Mouse (Mus musculus): ENCODE measurements around the gene Pdgfb. TPM values are rescaled to one million over a fixed set of nuclear protein-coding genes. Genes with fewer than 3 reads are reported as not detected.
A peak's percentile ranks its signal among the peaks of the same experiment; 100 is the strongest.

Pdgfb gene
- polyA plus RNA-seq, 1 experiment, result 21.7 TPM

DNA sequence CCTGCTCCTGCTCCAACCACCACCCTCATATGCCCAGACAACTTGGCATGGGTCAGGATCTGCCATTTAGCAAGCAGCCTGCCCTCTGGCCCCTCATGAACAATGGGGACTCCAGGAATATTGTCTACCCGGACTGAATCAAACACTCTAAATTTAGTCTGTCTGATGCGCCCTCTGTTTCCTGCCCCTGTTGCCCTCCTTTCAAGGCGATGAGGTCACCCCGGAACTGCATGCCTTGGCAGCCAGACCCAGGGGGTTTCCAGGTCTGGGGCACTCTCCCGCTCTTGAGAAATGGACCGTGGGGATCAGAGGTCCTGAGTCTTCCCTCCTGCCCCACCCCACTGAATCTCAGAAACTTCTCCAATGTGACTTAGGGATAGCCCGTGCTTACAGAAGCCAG is 10.8 kb upstream of the Pdgfb start:
- Histone ChIP-seq H3K36me3 (ENCODE audit: control insufficient read depth, insufficient read depth) (no peaks in the 10 kb centered on the region), H3K27me3 (ENCODE audit: control insufficient read depth, insufficient read depth, insufficient read length) (no peaks in the 10 kb centered on the region), H3K4me2 (ENCODE audit: low read depth) (peak overlapping the region; percentile 89), H3K4me3 (no peak overlapping the region), H3K79me2 (ENCODE audit: control insufficient read depth, insufficient read depth) (no peaks in the 10 kb centered on the region), H3ac (ENCODE audit: control insufficient read depth, insufficient read length) (no peak overlapping the region)
- TF ChIP-seq POLR2A (IDR thresholded peaks at IDR 0.05; ENCODE audit: insufficient read length, low read depth) (no peak), POLR2AphosphoS2 (IDR thresholded peaks at IDR 0.05; ENCODE audit: insufficient read length, low read depth) (no peak), TCF12 (IDR thresholded peaks at IDR 0.05; ENCODE audit: insufficient read depth, poor library complexity, severe bottlenecking) (no peak), USF1 (IDR thresholded peaks at IDR 0.05; ENCODE audit: low read depth) (no peak), CEBPB (IDR thresholded peaks at IDR 0.05; ENCODE audit: insufficient read depth, poor library complexity, severe bottlenecking) (peak; percentile 36; the same call in 1 of the 2 replicates), MYOD1 (IDR thresholded peaks at IDR 0.05; ENCODE audit: control insufficient read depth in 1 of 3, insufficient read length in 2 of 3, low read depth in 2 of 3) (no peak), E2F4 (IDR thresholded peaks at IDR 0.05; ENCODE audit: insufficient read depth) (no peak)

DNA sequence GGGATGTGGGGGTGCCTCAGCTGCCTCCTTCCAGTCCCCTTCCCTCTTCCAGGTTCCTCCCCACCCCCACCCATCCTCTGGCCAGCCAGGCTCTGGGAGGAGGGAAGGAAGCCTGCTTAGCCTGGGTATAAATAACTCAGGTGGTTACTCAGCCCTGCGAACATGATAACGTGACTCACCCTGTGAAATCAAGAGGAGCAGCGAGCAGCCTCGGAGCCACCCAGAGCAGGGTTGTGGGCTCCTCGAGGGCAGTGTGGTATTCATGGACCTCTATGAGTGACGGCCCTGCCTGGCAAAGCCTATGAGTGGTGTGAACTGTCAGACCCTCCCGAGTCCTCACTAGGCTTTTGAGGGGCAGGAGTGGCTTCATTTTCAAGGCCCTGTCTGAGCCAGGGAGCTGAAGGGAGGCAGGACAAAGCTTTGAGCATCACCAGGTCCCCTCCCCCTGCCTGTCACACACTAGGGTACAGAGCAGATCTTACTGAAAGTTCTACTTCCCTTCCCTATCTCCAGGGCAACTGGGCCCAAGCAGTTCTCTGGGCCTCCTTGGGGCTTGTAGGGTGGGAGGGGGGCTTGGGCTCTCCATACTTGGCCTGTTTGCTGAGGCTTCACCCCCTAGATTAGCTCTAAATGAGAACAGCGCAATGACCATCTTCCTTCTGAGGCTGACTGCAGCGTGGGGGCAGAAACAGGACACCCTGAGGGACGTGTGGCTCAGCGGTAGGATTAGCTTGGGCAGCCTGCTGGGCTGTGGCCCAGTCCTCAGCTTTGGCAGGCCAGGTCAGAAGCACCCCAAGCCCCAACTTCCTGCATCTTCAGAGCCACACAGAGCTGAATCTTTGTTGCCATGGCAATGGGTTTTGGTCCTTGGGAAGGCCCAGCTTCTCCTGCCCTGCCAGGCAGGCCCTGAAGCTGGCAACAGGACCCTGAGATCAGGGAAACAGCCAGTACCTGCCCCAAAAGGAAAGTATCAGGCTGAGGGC is 9.8 kb upstream of the Pdgfb start:
- peak; percentile 24 for TF ChIP-seq TCF3 (IDR thresholded peaks at IDR 0.05; ENCODE audit: insufficient read length, low read depth)
- TF ChIP-seq REST (IDR thresholded peaks at IDR 0.05; ENCODE audit: insufficient read depth, insufficient read length), result no peak
- TF ChIP-seq E2F4 (IDR thresholded peaks at IDR 0.05; ENCODE audit: insufficient read depth), result no peak
- no peak for TF ChIP-seq TCF12 (IDR thresholded peaks at IDR 0.05; ENCODE audit: insufficient read depth, poor library complexity, severe bottlenecking)
- TF ChIP-seq SRF (IDR thresholded peaks at IDR 0.05; ENCODE audit: control insufficient read depth, insufficient read length, low read depth), result no peak
- TF ChIP-seq POLR2AphosphoS2 (IDR thresholded peaks at IDR 0.05; ENCODE audit: insufficient read length, low read depth), result peak; percentile 63
- TF ChIP-seq USF1 (IDR thresholded peaks at IDR 0.05; ENCODE audit: low read depth), result peak; percentile 51
- TF ChIP-seq MYOD1 (IDR thresholded peaks at IDR 0.05; ENCODE audit: control insufficient read depth in 1 of 3, insufficient read length in 2 of 3, low read depth in 2 of 3), result peak in 2 of 3 experiments; percentile 53 to 73
- TF ChIP-seq CEBPB (IDR thresholded peaks at IDR 0.05; ENCODE audit: insufficient read depth, poor library complexity, severe bottlenecking), result 0 out of 2 replicates have a peak, but pooled peaks have one; percentile 37
- peak in 2 of 3 experiments; percentile 12 to 72 for TF ChIP-seq MYOG (IDR thresholded peaks at IDR 0.05; ENCODE audit: control insufficient read depth in 1 of 3, insufficient read depth in 1 of 3, insufficient read length in 2 of 3, low read depth in 2 of 3)
- no peak for TF ChIP-seq MAX (IDR thresholded peaks at IDR 0.05; ENCODE audit: low read depth)
- peak; percentile 57 for TF ChIP-seq POLR2A (IDR thresholded peaks at IDR 0.05; ENCODE audit: insufficient read length, low read depth)
- peak overlapping the region; percentile 1 for H3K4me3 ChIP-seq
- peak overlapping the region; percentile 89 for H3K4me2 ChIP-seq (ENCODE audit: low read depth)
- H3K36me3 ChIP-seq (ENCODE audit: control insufficient read depth, insufficient read depth), result no peaks in the 10 kb centered on the region
- H3K79me2 ChIP-seq (ENCODE audit: control insufficient read depth, insufficient read depth), result no peaks in the 10 kb centered on the region
- peak overlapping the region; percentile 5 for H3ac ChIP-seq (ENCODE audit: control insufficient read depth, insufficient read length)
- no peaks in the 10 kb centered on the region for H3K27me3 ChIP-seq (ENCODE audit: control insufficient read depth, insufficient read depth, insufficient read length)

DNA sequence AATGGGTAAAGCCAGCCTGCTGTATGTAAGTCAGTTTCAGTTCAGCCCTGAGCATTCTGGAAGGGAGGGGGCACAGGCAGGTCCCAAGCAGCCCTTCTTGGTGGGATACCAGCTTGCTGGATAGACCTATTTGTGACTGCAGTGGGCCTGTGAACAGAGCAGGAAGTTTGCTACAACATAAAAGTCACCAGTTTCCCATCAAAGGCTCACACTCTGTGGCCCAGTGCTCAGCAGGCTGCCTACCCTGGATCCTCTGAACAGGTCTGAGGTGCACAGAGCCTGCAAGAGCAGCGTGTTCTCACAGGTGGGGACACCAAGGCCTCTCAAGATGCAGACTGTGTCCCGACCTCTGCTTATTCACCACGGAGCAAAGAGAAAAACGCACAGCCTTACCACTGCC is 5.7 kb upstream of the Pdgfb start:
- TF ChIP-seq TCF3 (IDR thresholded peaks at IDR 0.05; ENCODE audit: insufficient read length, low read depth) (no peak), USF1 (IDR thresholded peaks at IDR 0.05; ENCODE audit: low read depth) (no peak), POLR2AphosphoS2 (IDR thresholded peaks at IDR 0.05; ENCODE audit: insufficient read length, low read depth) (no peak), REST (IDR thresholded peaks at IDR 0.05; ENCODE audit: insufficient read depth, insufficient read length) (no peak), MAX (IDR thresholded peaks at IDR 0.05; ENCODE audit: low read depth) (no peak), E2F4 (IDR thresholded peaks at IDR 0.05; ENCODE audit: insufficient read depth) (no peak), MYOD1 (IDR thresholded peaks at IDR 0.05; ENCODE audit: control insufficient read depth in 1 of 3, insufficient read length in 2 of 3, low read depth in 2 of 3) (no peak), POLR2A (IDR thresholded peaks at IDR 0.05; ENCODE audit: insufficient read length, low read depth) (no peak), TCF12 (IDR thresholded peaks at IDR 0.05; ENCODE audit: insufficient read depth, poor library complexity, severe bottlenecking) (no peak)
- no peaks in the 10 kb centered on the region for H3K27me3 ChIP-seq (ENCODE audit: control insufficient read depth, insufficient read depth, insufficient read length)

DNA sequence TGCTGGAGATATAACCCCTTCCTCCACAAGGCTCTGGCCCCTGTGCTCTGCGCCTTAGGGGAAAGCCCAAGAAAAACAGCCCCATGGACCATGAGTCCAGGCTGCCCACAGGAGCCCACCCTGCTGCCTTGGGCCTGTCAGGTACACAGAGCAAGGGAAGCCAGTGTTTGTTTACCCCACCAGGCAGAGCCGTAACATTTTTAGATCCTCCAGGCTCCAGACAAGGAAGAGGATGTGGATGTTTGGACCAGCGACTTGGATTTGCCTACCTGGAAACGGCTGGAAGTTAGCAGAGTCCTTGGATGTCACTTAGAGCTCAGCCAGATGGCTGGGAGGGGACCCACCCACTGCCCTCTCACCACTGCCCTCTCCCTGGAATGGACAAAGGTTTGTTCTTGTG is 4.8 kb upstream of the Pdgfb start:
- no peak for TF ChIP-seq SRF (IDR thresholded peaks at IDR 0.05; ENCODE audit: control insufficient read depth, insufficient read length, low read depth)
- no peak for TF ChIP-seq TCF12 (IDR thresholded peaks at IDR 0.05; ENCODE audit: insufficient read depth, poor library complexity, severe bottlenecking)
- TF ChIP-seq MYOD1 (IDR thresholded peaks at IDR 0.05; ENCODE audit: control insufficient read depth in 1 of 3, insufficient read length in 2 of 3, low read depth in 2 of 3), result no peak
- no peak for TF ChIP-seq MAX (IDR thresholded peaks at IDR 0.05; ENCODE audit: low read depth)
- TF ChIP-seq MYOG (IDR thresholded peaks at IDR 0.05; ENCODE audit: control insufficient read depth in 1 of 3, insufficient read depth in 1 of 3, insufficient read length in 2 of 3, low read depth in 2 of 3), result no peak
- no peak for TF ChIP-seq TCF3 (IDR thresholded peaks at IDR 0.05; ENCODE audit: insufficient read length, low read depth)
- no peak for TF ChIP-seq POLR2AphosphoS2 (IDR thresholded peaks at IDR 0.05; ENCODE audit: insufficient read length, low read depth)
- no peak for TF ChIP-seq USF1 (IDR thresholded peaks at IDR 0.05; ENCODE audit: low read depth)
- no peak for TF ChIP-seq CEBPB (IDR thresholded peaks at IDR 0.05; ENCODE audit: insufficient read depth, poor library complexity, severe bottlenecking)
- TF ChIP-seq POLR2A (IDR thresholded peaks at IDR 0.05; ENCODE audit: insufficient read length, low read depth), result no peak
- no peak for TF ChIP-seq E2F4 (IDR thresholded peaks at IDR 0.05; ENCODE audit: insufficient read depth)
- no peak for TF ChIP-seq REST (IDR thresholded peaks at IDR 0.05; ENCODE audit: insufficient read depth, insufficient read length)
- H3ac ChIP-seq (ENCODE audit: control insufficient read depth, insufficient read length), result no peak overlapping the region
- H3K27me3 ChIP-seq (ENCODE audit: control insufficient read depth, insufficient read depth, insufficient read length), result no peaks in the 10 kb centered on the region
- H3K79me2 ChIP-seq (ENCODE audit: control insufficient read depth, insufficient read depth), result no peaks in the 10 kb centered on the region
- no peak overlapping the region for H3K4me3 ChIP-seq
- H3K4me2 ChIP-seq (ENCODE audit: low read depth), result no peak overlapping the region
- H3K36me3 ChIP-seq (ENCODE audit: control insufficient read depth, insufficient read depth), result no peaks in the 10 kb centered on the region

More for the DNA sequence above, 5.7 kb upstream of the Pdgfb start:
- Histone ChIP-seq H3ac (ENCODE audit: control insufficient read depth, insufficient read length) (no peak overlapping the region), H3K4me2 (ENCODE audit: low read depth) (no peak overlapping the region), H3K36me3 (ENCODE audit: control insufficient read depth, insufficient read depth) (no peaks in the 10 kb centered on the region), H3K79me2 (ENCODE audit: control insufficient read depth, insufficient read depth) (no peaks in the 10 kb centered on the region), H3K4me3 (no peak overlapping the region)
